Mouse (Mus musculus) spleen, postnatal 4 days (tissue): ENCODE results near the gene Pkn1.

ENCODE experiments used
- DNase-seq, 2 experiments: peaks; one replicate each; pipeline ENCODE4 v3.0.0; 2022; ENCODE audit warnings: low spot score in 2 of 2

The Pkn1 gene

DNA sequence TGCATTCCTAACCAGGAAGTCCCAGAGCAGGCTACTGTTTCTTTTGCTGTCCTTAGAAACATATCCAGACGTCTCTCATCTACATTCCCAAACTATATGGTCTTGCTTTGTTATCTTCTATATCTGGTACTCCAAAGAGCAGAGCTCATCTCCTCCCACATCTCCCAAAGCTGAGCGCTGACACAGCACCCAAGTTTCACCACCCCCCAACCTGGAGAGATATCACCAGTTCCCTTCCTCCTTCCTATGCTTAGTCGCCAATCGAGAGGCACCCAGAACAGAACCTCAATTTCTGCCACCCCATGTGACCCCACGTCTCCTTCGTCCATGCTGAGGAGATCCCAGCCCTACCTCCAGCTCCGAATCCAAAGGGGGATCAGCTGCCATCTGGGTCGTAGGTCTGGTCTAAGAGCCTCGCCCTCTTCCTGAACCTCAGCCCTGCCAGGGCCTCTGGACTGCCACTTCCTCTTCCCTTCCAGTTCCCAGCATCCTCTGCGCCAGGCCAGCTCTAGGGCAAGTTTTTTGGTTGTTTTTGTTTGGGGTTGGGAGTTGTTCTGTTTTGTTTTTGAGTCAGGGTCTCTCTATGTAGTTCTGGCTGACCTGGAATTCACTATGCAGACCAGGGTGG is 5.3 kb downstream of the Pkn1 start:
- no peak for DNase-seq

DNA sequence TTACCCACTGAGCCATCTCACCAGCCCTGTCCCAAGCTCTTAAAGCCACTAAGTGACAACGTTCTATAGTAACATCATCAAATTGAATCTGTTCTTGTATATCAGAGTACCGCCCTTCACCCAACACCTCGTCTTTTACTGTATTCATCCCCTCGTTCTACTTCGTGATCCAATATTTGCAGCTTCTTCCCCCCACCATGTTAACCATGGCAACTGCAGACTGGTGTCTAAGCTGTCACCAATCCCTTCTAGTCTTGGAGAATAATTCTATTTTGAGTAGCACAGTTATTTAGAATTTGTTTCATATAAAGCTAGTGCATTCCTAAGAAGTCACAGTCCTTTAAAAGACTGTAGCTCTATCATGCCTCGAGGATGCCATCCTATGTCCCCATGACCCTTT is 9.7 kb downstream of the Pkn1 start:
- DNase-seq = no peak

DNA sequence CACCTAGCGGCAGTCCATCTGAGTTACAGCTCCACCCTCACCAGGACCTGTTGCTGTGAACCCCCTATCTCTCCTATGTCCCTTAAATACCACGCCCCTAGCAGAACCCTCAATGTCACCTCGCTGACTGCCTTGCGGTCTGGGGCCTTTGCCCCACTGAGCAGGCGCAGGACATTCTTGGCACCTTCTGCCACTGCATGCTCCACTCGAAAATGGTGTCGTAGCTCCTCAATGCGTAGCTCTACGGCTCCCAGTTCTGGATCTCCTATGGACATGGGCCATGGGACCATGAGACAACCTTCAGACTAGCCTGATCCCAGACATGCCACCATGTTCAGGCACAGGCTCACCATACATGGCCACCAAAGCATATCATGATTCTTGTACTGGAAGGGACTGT is 14.5 kb downstream of the Pkn1 start:
- DNase-seq = no peak

DNA sequence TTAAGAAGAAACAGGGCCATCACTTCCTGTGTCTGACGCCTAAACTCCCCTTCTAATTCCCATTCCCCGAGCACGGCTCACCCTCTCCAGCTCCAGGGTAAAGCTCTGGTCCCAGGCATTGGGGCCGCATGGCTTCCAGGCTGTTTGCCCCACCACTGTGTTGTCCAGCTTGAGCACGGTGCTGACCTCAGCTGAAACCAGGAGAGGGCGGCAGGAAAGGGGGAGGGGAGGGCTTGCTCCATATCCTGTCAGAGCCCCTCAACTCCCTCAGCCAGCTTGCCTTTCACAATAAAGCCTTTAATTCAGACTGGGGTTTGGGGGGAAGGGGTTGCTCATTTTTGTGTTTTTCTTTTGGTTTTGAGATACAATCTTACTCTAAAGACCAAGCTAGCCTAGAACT is 17.9 kb downstream of the Pkn1 start:
- DNase-seq = no peak

- no peak for DNase-seq
Measured at GRCm38 (mm10) chr8:83680603-83681002, 18.4 kb downstream of the Pkn1 start.

GRCm38 (mm10) chr8:83679866-83680265 is 19.1 kb downstream of the Pkn1 start:
- DNase-seq = no peak

- no peak for DNase-seq
Measured at GRCm38 (mm10) chr8:83674497-83674896, 24.5 kb downstream of the Pkn1 start.

- no peak for DNase-seq
Measured at GRCm38 (mm10) chr8:83672936-83673335, 26.0 kb downstream of the Pkn1 start.

DNA sequence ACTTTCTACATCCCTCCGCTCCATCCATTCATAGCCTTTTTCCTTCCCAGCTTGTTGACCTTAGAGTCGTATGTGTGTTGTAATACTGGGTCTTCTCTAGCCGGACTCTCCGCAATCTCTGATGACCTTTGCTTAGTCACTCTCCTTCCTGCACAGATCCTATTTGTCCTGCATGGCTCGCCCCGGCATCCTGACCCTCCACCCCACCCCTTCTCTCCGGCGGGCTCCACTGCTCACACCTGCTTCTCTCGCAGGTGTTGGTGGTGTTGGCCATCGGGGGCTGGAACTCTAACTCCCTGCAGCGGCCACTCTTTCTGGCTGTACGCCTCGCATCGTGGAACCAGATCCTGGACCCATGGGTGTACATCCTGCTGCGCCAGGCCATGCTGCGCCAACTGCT is 30.0 kb downstream of the Pkn1 start:
- no peak for DNase-seq

DNA sequence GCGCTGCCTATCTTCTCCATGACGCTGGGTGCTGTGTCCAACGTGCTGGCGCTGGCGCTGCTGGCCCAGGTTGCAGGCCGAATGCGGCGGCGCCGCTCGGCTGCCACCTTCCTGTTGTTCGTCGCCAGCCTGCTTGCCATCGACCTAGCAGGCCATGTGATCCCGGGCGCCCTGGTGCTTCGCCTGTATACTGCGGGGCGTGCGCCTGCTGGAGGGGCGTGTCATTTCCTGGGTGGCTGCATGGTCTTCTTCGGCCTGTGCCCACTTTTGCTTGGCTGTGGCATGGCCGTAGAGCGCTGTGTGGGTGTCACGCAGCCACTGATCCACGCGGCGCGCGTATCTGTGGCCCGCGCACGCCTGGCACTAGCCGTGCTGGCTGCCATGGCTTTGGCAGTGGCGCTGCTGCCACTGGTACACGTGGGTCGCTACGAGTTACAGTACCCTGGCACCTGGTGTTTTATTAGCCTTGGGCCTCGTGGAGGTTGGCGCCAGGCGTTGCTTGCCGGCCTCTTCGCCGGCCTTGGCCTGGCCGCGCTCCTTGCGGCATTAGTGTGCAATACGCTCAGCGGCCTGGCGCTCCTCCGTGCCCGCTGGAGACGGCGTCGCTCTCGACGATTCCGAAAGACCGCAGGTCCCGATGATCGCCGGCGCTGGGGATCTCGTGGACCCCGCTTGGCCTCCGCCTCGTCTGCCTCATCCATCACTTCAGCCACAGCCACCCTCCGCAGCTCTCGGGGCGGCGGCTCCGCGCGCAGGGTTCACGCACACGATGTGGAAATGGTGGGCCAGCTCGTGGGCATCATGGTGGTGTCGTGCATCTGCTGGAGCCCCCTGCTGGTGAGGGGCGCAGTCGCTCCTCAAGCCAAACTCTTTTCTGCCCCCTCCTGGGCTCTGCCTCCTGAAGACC is 30.7 kb downstream of the Pkn1 start:
- peak; percentile 54 to 68 for DNase-seq

DNA sequence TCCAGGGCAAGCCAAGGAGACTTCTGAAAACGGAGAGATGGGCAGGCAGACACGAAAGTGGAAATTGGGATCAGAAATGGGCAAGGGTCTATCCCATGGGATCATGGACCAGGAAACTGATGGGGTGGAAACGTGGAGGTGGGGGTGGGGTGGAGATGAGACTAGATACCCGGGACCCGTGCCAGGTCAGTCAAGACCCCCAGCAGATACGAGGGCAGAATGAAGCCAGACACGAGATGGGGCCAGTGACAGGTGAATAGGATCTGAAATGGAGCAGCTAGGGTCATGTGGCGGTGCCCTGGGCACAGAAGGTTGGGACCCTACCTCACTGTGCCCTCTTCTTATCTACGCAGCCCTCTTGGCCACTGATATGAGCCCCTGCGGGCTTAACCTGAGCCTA is 31.5 kb downstream of the Pkn1 start:
- DNase-seq = no peak

DNA sequence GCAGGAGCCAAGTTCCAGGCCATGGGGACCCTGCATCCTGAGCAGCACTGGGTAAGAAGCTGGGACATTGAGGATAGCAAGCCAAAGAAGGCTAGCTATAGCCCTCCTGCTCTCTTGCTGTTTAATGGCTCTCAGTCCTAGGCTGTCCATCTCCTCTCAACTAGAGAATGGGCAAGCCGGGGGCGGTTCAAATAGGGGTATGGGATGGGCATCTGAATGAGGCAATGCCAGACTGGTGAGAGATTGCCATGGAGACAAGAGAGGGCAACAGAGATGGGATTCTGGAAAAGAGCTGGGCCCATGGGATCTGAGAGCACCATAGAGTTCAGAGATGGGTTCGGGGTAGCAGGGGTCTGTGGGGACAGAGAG is 32.1 kb downstream of the Pkn1 start:
- peak in 1 of 2 experiments; percentile 61 for DNase-seq

- peak in 1 of 2 experiments; percentile 67 for DNase-seq
Measured at GRCm38 (mm10) chr8:83665969-83666865, 32.8 kb downstream of the Pkn1 start, which contains the start of gene Ptger1. TSS of gene Ptger1 (plus strand) at chr8:83666678.

- DNase-seq = peak in 1 of 2 experiments; percentile 61
Measured at GRCm38 (mm10) chr8:83664931-83665625, 33.9 kb downstream of the Pkn1 start.

DNA sequence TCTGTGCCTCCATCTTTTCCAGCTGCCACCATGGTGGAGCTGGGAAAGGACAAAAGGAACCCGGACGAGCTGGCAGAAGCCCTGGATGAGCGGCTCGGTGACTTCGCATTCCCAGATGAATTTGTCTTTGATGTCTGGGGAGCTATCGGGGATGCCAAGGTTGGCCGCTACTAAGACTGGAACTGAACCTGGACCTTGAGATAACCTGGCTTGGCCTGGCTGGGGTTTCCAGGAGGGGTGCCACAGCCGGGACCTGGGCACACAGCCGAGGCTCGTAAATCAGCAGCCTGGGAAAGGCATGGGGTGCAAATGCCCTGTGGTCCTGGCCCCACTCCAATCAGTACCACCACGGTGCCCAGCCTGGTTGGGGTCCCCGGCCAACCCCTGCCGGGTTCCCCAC is 34.9 kb downstream of the Pkn1 start:
- DNase-seq = peak in 1 of 2 experiments; percentile 62

DNA sequence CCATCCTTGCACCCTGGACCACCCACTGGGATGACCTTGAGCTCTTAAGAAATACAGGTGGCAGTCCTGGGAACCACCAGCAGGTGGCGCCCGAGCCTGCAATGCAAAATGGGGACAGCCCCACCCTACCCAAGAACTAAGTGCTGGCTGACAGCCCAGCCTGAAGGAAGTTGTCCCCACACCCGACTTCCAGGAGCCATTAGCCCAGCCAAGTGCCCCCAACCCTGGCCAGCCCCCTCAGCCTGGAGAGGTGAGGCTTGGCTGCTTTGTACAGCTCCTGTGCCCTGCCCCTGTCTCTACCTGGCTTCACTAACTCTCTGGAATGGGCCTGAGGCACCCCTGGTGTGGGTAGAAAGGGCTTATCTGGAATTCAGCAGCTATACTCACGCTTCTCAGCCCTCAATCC is 36.6 kb downstream of the Pkn1 start:
- DNase-seq = peak; percentile 91 to 98

DNA sequence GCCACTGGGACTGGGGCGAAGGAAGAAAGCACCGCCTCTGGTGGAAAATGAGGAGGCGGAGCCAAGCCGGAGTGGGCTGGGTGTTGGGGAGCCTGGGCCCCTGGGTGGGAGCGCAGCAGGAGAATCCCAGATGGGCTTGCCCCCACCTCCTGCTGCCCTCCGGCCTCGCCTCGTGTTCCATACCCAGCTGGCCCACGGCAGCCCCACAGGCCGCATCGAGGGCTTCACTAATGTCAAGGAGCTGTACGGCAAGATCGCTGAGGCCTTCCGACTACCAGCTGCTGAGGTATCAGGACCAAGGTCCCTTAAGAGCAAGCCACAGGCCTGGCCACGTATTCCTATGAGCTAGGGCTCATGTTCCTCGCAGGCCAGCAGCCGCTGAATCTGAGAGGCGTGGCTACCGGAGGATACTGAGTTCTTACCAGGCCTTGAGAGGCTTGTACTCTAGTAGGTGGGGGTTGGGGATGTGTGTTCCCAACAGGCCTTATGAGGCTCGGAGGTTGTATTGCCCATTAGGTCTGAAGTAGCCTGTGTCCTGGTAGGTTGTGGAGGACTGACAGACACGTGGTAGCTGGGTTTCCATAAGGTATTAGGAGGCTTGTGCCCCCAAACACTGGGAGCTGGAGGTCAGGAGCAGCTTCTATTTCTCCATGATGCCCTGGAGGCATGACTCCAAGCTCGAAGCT is 37.8 kb downstream of the Pkn1 start:
- DNase-seq = no peak

- DNase-seq = no peak
Measured at GRCm38 (mm10) chr8:83660545-83660944, 38.4 kb downstream of the Pkn1 start.

GRCm38 (mm10) chr8:83656484-83657246 is 42.3 kb downstream of the Pkn1 start:
- no peak for DNase-seq

DNA sequence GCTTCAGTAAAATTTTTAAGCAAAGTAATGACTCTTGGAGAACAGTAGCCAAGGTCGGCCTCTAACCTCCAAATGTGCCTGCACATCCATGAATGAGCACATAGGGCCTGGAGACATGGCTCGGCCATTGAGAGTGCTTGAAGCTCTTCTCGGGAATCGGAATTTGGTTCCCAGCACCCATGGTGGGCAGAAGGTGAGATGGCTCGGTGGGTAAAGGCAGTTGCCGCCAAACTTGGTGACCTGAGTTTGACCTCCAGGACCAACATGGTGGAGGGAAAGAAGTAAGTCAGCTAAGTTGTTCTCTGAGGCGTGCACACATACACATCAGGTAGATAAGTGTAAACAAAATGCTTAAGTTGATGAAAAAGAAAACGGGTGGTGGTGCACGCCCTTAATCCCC is 42.9 kb downstream of the Pkn1 start:
- no peak for DNase-seq
